Mouse (Mus musculus) inflammation-experienced regulatory T-cells, adult 6 months (primary cell): ENCODE measurements around the gene Psmd8. TPM values are rescaled to one million over a fixed set of nuclear protein-coding genes. Genes with fewer than 3 reads are reported as not detected.
A peak's percentile ranks its signal among the peaks of the same experiment; 100 is the strongest.
"Not testable (repeated sequence)": the region's sequence is repeated elsewhere in the genome, so short reads cannot be mapped to it uniquely, and the experiment has no call there.

Experiments
- ATAC-seq: one replicate; pipeline ENCODE4 v1.8.0; 2017
- polyA plus RNA-seq, 3 experiments: library from polyadenylated mRNA; unstranded; fragments of 100-300 nt; shearing (Covaris generic); gene quantifications; one replicate each; pipeline ENCODE4 v1.2.1; 2017

Psmd8 gene
- polyA plus RNA-seq = 100 to 1,000 TPM; 174 to 249 (median 197) TPM

- peak; percentile 96 for ATAC-seq
These were observed at the start of gene Psmd8 for GRCm38 (mm10) chr7:29180077-29180853. Gene Psmd8 (minus strand): TSS chr7:29180701.

DNA sequence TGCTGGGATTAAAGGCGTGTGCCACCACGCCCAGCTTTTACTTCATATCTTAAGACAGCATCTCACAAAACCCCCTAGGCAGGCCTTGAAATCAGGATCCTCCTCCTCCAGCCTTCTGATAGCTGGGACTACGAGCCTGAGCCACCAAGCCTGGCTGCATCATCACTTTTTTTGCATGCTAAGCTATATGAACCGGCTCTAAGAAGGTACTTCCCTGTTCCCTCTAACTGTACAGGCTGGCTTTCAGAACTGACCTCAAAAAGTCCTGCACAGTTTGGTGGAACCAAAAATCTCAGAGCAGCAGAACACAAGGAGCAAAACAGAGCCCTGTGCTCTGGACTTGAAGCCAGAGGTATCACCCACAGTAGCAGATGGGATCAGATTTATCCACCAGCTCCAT lies 47.7 kb upstream of the Psmd8 start:
- ATAC-seq = peak; percentile 8

DNA sequence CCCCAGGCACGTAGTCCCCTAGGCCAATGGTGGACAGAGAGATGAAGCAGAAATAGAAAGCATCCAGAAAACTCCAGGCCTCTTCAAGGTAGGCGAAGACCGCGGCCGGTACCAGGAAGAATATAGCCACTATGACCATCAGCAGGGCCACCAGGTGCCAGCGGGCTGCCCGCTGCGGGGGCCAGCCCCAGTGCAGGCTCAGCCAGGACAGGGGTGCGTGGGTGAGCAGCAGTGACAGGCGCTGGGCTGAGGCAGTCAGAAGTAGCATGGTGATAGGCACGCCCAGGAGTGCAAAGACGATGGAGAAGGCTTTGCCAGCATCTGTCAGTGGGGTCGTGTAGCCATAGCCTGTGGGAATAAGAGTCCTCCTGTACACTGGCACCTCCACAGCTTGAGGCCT lies 45.0 kb upstream of the Psmd8 start:
- ATAC-seq = no peak

DNA sequence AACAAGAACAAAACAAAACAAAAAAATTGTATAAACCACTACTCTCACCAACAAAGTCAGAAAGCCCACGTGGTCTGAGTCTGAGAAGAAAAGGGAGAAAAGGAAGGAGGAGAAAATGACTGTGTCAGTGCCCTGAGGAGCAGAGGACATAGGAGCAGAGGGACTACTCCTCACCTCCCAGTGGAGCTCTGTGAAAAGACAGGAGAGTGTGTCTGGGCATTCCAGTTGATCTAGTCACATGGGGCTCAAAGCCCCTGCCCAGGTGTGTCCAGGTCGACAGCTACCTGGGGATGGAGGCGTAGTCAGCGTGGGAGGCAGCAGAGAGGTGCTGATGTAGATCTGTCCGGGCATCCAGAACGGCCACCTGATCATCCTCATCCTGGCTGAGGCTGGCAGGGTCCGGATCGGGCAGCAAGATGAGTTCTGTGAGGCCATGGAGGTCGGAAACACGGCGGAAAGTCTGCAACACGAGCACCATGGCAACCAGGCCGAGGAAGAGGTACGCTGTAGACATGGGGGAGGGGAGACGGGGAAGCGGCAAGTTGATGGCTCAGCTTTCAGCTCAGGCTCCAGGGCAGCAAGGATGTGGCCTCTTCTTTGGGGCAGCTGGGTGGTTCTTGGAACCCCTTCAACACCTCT lies 44.4 kb upstream of the Psmd8 start:
- ATAC-seq = no peak

GRCm38 (mm10) chr7:29214846-29215245 lies 34.3 kb upstream of the Psmd8 start:
- ATAC-seq = no peak

- no peak for ATAC-seq
These were observed 33.7 kb upstream of the Psmd8 start for GRCm38 (mm10) chr7:29214236-29214635.

DNA sequence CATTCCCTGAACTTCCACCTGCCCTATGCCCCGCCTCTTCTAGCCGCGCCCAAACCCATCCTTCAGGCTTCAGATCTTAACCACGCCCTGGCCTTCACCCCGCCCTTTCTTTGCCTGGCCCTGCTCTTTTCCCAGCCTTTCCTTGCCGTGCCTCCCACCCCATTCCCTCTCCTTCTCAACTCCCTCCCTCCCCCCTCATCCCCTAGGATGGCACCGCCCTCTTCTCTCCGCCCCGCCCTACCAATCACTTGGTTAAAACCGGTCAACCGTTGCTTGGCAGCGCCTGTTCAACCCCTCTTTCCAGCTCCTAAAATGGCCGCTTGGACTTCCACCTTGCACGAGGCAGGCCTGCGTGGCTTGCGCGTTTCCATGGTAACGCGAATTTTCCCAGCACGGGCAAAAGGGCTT lies 33.2 kb upstream of the Psmd8 start, which contains the start of gene Catsperg1:
Gene Catsperg1, minus strand, starts transcription at position 361 of the 408 bp plus-strand sequence.
- no peak for ATAC-seq

DNA sequence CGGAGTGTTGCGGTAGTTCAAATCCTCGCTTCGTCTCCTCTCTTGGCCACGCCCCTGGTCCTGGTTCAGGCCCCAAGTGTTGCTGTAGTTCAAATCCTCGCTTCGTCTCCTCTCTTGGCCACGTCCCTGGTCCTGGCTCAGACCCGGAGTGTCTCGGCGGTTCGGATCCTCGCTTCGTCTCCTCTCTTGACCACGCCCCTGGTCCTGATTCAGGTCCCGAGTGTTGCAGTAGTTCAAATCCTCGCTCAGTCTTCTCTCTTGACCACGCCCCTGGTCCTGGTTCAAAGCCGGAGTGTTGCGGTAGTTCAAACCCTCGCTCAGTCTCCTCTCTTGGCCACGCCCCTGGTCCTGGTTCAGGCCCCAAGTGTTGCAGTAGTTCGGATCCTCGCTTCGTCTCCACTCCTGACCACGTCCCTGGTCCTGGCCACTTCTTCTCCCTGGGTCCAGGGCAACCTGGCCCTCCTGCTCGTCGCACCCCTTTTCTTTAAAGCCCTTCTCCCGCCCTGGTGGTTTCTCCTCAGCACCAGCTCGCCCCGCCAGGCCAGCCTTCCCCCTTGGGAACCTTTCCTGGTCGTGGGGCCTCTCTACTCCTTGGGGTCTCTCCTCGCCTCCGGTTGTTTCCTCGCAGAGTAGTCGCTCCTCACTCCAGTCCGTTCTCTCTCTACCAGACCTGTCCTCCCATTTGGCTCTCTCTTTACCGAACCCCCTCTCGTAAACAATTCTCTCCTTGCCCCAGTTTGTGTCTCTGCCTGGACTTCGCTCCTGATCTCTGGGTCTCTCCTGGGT lies 32.5 kb upstream of the Psmd8 start:
- not testable (repeated sequence) for ATAC-seq

DNA sequence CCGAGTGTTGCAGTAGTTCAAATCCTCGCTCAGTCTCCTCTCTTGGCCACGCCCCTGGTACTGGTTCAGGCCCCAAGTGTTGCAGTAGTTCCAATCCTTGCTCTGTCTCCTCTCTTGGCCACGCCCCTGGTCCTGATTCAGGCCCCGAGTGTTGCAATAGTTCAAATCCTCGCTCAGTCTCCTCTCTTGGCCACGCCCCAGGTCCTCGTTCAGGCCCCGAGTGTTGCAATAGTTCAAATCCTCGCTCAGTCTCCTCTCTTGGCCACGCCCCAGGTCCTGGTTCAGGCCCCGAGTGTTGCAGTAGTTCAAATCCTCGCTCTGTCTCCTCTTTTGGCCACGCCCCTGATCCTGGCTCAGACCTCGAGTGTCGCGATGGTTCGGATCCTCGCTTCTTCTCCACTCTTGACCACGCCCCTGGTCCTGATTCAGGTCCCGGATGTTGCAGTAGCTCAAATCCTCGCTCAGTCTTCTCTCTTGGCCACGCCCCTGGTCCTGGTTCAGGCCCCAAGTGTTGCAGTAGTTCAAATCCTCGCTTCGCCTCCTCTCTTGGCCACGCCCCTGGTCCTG lies 31.8 kb upstream of the Psmd8 start:
- ATAC-seq = no peak

DNA sequence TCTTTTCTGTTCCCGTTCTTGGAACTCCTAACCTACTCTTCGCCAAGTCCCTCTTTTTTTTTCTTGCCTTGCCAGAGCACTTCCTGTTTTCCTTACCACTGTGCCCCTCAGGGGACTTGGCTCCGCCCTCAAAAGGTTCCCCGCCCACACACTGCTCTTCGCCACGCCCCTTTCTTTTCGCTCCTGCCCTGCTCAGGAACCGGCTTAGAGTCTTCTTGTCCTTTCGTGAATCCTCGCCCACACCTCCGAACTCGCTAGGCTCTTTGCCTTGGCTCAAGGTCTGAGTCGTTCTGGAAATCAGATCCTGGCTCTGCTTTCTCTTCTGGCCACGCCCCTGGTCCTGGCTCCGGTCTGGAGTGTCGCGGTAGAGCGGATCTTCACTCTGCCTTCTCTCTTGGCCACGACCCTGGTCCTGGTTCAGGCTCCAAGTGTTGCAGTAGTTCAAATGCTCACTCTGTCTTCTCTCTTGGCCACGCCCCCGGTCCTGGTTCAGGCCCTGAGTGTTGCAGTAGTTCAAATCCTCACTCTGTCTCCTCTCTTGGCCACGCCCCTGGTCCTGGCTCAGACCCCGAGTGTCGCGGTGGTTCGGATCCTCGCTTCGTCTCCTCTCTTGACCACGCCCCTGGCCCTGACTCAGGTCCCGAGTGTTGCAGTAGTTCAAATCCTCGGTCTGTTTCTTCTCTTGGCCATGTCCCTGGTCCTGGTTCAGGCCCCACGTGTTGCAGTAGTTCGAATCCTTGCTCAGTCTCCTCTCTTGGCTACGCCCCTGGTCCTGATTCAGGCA lies 31.1 kb upstream of the Psmd8 start:
- ATAC-seq = peak; percentile 93

DNA sequence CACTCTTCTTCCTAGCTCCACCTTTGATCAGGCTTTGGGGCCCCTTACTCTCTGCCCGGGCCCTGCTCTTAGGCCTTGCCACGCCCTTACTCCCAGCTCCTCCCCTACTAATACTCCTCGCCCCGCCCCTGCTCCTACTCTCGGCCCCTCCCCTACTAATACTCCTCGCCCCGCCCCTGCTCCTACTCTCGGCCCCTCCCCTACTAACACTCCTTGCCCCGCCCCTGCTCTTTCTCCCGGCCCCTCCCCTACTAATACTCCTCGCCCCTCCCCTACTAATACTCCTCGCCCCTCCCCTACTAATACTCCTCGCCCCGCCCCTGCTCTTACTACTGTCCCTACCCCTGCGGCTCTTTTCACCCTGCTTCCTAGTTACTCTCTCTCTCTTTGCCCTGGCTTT lies 30.5 kb upstream of the Psmd8 start:
- ATAC-seq = not testable (repeated sequence)

DNA sequence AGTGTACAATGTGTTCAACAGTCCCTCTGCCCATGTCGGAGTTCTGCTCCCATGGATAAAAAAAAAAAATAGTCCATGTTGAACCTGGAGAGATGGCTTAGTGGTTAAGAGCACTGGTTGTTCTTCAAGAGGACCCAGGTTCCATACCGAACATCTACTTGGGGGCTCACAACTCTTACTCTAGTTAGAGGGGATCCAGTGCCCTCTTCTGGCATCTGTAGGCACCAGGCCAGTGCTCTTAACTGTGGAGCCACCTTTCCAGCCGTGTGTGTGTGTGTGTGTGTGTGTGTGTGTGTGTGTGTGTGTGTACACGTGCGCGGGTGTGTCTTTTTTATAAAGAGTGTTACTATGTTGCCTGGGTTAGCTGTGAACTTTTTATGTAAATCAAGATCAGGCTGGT lies 22.1 kb upstream of the Psmd8 start:
- no peak for ATAC-seq

- not testable (repeated sequence) for ATAC-seq
These were observed 13.7 kb upstream of the Psmd8 start for GRCm38 (mm10) chr7:29194230-29194629.

DNA sequence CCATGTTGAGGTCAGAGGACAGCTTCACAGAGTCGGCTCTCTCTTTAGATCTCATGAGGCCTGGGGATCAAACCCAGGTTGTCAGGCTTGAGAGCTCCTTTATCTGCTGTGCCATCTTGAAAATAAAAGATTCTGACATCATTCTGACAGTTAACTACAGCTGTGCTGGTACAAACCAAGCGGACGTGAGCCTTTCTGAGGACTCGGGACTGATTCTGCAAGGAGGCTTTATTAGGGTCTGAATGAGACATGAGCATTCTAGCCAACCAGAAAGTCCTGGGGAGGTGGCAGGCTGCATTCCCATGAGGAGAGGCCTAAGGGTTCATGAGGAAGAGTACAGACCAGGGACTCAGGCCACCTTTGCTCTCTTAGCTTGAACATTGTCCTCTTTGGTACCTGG lies 822 bp upstream of the Psmd8 start:
- ATAC-seq = not testable (repeated sequence)

DNA sequence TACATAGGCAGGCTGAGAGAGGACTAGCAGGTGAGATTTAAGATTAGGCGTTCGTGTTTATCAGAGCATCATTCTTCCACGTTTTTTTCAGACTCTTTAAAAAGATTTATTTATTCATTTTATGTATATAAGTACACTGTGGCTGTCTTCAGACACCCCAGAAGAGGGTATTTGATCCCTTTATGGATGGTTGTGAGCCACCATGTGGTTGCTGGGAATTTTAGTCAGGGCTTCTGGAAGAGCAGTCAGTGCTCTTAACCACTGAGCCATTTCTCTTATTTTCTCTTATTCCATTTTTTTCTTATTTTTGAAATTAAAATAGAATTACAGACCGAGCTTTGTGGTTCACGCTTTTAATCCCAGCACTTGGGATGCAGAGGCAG lies 344 bp upstream of the Psmd8 start:
- no peak for ATAC-seq

GRCm38 (mm10) chr7:29179323-29179722 lies 1.2 kb downstream of the Psmd8 start:
- ATAC-seq = peak; percentile 12

- no peak for ATAC-seq
These were observed 2.4 kb downstream of the Psmd8 start for GRCm38 (mm10) chr7:29178106-29178505.

GRCm38 (mm10) chr7:29172390-29173016 lies 8.0 kb downstream of the Psmd8 start:
- no peak for ATAC-seq

DNA sequence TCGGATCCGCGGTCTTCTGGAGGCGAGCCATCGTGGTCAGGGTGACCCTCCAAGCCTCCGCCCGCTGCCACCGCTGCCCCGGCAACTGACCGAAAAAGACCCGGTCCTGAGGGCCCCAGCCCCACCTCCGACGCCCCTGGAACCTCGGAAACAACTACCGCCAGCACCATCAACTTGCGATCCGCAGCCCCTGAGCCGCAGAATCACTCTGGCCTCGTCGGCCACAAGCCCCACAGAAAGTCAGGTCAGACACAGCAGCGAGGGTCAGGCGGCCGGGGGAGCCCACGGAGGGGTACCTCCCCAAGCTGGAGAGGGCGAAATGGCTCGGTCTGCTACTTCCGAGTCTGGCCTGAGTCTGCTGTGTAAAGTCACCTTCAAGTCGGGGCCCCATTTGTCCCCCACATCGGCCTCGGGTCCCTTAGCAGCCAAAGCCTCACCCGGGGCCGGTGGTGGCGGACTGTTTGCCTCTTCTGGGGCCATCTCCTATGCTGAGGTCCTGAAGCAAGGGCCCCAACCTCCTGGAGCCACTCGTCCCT lies 8.9 kb downstream of the Psmd8 start:
- no peak for ATAC-seq

- ATAC-seq = no peak
These were observed 9.5 kb downstream of the Psmd8 start for GRCm38 (mm10) chr7:29170755-29171561.
